Mouse (Mus musculus): ENCODE measurements around the gene Olfr1381. TPM values are rescaled to one million over a fixed set of nuclear protein-coding genes. Genes with fewer than 3 reads are reported as not detected.
"Not testable (repeated sequence)": the region's sequence is repeated elsewhere in the genome, so short reads cannot be mapped to it uniquely, and the experiment has no call there.

The Olfr1381 gene
- total RNA-seq (2014; rRNA removed) (not detected in 2 replicates), polyA plus RNA-seq (2015; fragmentation: Nextera tagmentation; extraction: Ambion mirVana) (not detected in 2 replicates)

- WGBS = 43% methylated on average over 3 of the region's 3 CpGs
- H3K36me3 ChIP-seq (ENCODE audit: insufficient read depth, low read length); H3K27ac ChIP-seq (ENCODE audit: low read depth, low read length); H3K27me3 ChIP-seq (ENCODE audit: insufficient read depth, low read length); H3K4me2 ChIP-seq (ENCODE audit: low read depth, low read length, poor library complexity, severe bottlenecking); DNase-seq (ENCODE audit: low spot score); H3K4me3 ChIP-seq (ENCODE audit: low read depth, low read length); ATAC-seq (ENCODE audit: low FRiP score); H3K9ac ChIP-seq (replicated peaks; ENCODE audit: low read length, poor library complexity, severe bottlenecking); H3K9me3 ChIP-seq (ENCODE audit: low read length); H3K4me1 ChIP-seq (ENCODE audit: insufficient read depth, low read length): not testable (repeated sequence)
Observed at GRCm38 (mm10) chr11:49543149-49543548, at the start of gene Olfr1381. Gene Olfr1381, plus strand, starts transcription at chr11:49543449.

DNA sequence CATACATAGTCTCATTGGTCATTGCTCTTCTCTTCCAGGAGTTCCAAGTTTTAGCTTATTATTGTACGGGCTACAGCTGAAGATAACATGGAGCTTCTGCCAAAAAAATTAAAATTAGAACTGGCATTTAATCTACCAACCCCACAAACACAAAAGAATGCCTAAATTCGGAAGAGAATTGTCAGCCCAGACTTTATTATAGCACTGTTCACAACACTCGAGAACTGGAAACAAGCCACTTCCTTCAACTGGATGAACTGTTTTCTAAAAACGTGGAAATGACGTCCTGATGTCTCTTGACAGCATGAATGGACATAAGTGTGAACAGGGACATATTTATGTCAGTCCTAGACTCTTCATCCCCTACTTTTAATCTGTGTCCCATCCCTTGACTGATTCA is 25.2 kb upstream of the Olfr1381 start:
- H3K27me3 ChIP-seq (ENCODE audit: insufficient read depth, low read length) = no peaks in the 10 kb centered on the region
- ATAC-seq (ENCODE audit: low FRiP score) (no peak), DNase-seq (ENCODE audit: low spot score) (no peak)
- no peaks in the 10 kb centered on the region for H3K36me3 ChIP-seq (ENCODE audit: insufficient read depth, low read length)
- no peak overlapping the region for H3K27ac ChIP-seq (ENCODE audit: low read depth, low read length)
- no peaks in the 10 kb centered on the region for H3K4me1 ChIP-seq (ENCODE audit: insufficient read depth, low read length)
- no peaks in the 10 kb centered on the region for H3K9me3 ChIP-seq (ENCODE audit: low read length)
- H3K9ac ChIP-seq (replicated peaks; ENCODE audit: low read length, poor library complexity, severe bottlenecking) = no peak overlapping the region
- 76% methylated on average over 5 of the region's 5 CpGs for WGBS
- H3K4me2 ChIP-seq (ENCODE audit: low read depth, low read length, poor library complexity, severe bottlenecking) = no peak overlapping the region
- H3K4me3 ChIP-seq (ENCODE audit: low read depth, low read length) = no peak overlapping the region
- TF ChIP-seq CTCF (IDR thresholded peaks at IDR 0.05) = no peak

DNA sequence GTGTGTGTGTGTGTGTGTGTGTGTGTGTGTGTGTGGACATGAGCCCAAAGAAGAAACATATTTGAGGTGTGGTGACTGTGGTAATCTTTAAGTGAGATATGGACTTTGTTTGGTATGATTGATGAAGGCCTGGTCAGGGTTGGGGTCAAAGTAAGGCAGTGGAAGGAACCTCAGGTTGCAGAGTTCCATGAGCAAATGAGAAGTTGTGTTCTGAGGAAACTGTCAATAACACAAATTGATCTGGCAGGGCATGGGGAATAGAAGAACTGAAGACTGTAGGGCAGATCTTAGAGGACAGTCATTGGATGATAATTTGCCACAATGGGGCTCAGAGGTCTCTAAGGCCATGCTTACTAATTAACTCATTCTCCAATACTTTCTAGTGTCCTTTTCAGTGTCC is 23.9 kb upstream of the Olfr1381 start, which contains the start of gene Olfr1383:
Olfr1383 (plus strand) TSS at position 301 of the 400 bp plus-strand sequence.
- Histone ChIP-seq H3K36me3 (ENCODE audit: insufficient read depth, low read length) (no peaks in the 10 kb centered on the region), H3K9ac (replicated peaks; ENCODE audit: low read length, poor library complexity, severe bottlenecking) (no peak within 1 kb of the TSS), H3K4me1 (ENCODE audit: insufficient read depth, low read length) (no peaks in the 10 kb centered on the region), H3K27me3 (ENCODE audit: insufficient read depth, low read length) (no peaks in the 10 kb centered on the region), H3K9me3 (ENCODE audit: low read length) (no peaks in the 10 kb centered on the region), H3K4me3 (ENCODE audit: low read depth, low read length) (no peak within 1 kb of the TSS), H3K27ac (ENCODE audit: low read depth, low read length) (no peak within 1 kb of the TSS), H3K4me2 (ENCODE audit: low read depth, low read length, poor library complexity, severe bottlenecking) (no peak within 1 kb of the TSS)
- ATAC-seq (ENCODE audit: low FRiP score) (no peak), DNase-seq (ENCODE audit: low spot score) (no peak)
- TF ChIP-seq CTCF (IDR thresholded peaks at IDR 0.05) = no peak

DNA sequence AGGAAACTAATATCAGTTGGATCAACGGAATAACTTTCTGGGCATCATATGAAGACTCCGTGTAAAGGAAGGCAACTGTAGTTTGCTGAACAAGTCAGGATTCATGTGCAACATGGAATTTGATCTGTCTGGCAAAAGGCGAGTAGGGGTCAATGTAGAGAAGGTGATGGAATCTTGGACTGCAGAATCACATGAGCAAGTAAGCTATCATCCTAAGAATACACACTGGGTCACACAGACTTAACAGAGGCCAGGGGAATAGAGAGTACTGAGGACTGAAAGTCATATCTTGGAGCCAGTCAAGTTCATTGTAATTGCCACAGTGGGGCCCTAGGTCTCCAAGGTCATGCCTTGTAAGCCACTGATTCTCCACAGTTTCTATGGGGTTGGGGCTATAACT is 15.3 kb upstream of the Olfr1381 start, which contains the start of gene Olfr1382:
Olfr1382 (plus strand) TSS at position 301 of the 400 bp plus-strand sequence.
- ATAC-seq (ENCODE audit: low FRiP score) (no peak), DNase-seq (ENCODE audit: low spot score) (no peak)
- Histone ChIP-seq H3K9ac (replicated peaks; ENCODE audit: low read length, poor library complexity, severe bottlenecking) (no peak within 1 kb of the TSS), H3K27ac (ENCODE audit: low read depth, low read length) (no peak within 1 kb of the TSS), H3K4me3 (ENCODE audit: low read depth, low read length) (no peak within 1 kb of the TSS), H3K4me2 (ENCODE audit: low read depth, low read length, poor library complexity, severe bottlenecking) (no peak within 1 kb of the TSS), H3K9me3 (ENCODE audit: low read length) (no peaks in the 10 kb centered on the region), H3K4me1 (ENCODE audit: insufficient read depth, low read length) (no peaks in the 10 kb centered on the region), H3K36me3 (ENCODE audit: insufficient read depth, low read length) (no peaks in the 10 kb centered on the region), H3K27me3 (ENCODE audit: insufficient read depth, low read length) (no peaks in the 10 kb centered on the region)
- no peak for TF ChIP-seq CTCF (IDR thresholded peaks at IDR 0.05)
- WGBS = 96% methylated on average over 3 of the region's 3 CpGs

- no peaks in the 10 kb centered on the region for H3K4me1 ChIP-seq (ENCODE audit: insufficient read depth, low read length)
- no peaks in the 10 kb centered on the region for H3K36me3 ChIP-seq (ENCODE audit: insufficient read depth, low read length)
- H3K9me3 ChIP-seq (ENCODE audit: low read length) = no peaks in the 10 kb centered on the region
- H3K27ac ChIP-seq (ENCODE audit: low read depth, low read length) = no peak overlapping the region
- H3K27me3 ChIP-seq (ENCODE audit: insufficient read depth, low read length) = no peaks in the 10 kb centered on the region
- ATAC-seq (ENCODE audit: low FRiP score) (no peak), DNase-seq (ENCODE audit: low spot score) (no peak)
- H3K4me2 ChIP-seq (ENCODE audit: low read depth, low read length, poor library complexity, severe bottlenecking) = no peak overlapping the region
- H3K9ac ChIP-seq (replicated peaks; ENCODE audit: low read length, poor library complexity, severe bottlenecking) = no peak overlapping the region
- no peak for TF ChIP-seq CTCF (IDR thresholded peaks at IDR 0.05)
- no peak overlapping the region for H3K4me3 ChIP-seq (ENCODE audit: low read depth, low read length)
Observed at GRCm38 (mm10) chr11:49532761-49533160, 10.5 kb upstream of the Olfr1381 start.

DNA sequence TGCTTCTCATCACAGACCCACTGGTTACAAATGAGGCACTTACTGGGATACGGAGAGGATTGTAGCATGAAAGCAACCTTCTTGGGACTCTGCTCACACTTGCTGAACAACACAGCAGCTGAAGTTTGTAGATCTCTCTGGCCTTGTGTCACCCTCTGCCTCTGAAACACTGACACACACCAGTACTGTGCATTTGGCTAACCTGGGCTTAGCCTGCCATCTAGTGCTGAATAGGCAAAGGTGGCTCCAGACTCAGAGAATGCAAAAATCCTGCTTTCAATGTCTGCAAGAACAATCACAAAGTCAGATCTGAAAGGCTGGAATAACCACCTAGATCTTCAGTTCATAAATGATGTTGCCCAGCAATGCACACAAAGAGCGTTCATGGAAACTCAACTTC is 6.6 kb upstream of the Olfr1381 start:
- H3K36me3 ChIP-seq (ENCODE audit: insufficient read depth, low read length); H3K9me3 ChIP-seq (ENCODE audit: low read length); H3K4me1 ChIP-seq (ENCODE audit: insufficient read depth, low read length); H3K27me3 ChIP-seq (ENCODE audit: insufficient read depth, low read length); H3K4me3 ChIP-seq (ENCODE audit: low read depth, low read length); H3K4me2 ChIP-seq (ENCODE audit: low read depth, low read length, poor library complexity, severe bottlenecking); H3K27ac ChIP-seq (ENCODE audit: low read depth, low read length); H3K9ac ChIP-seq (replicated peaks; ENCODE audit: low read length, poor library complexity, severe bottlenecking): not testable (repeated sequence)
- DNase-seq (ENCODE audit: low spot score) (peak; percentile 72), ATAC-seq (ENCODE audit: low FRiP score) (peak; percentile 77)
- WGBS = 85% methylated on average over 2 of the region's 2 CpGs
- TF ChIP-seq CTCF (IDR thresholded peaks at IDR 0.05) = peak; percentile 77
